Mouse (Mus musculus): ENCODE results near the gene Hmga1. TPM values are rescaled to one million over a fixed set of nuclear protein-coding genes. Genes with fewer than 3 reads are reported as not detected.

Hmga1 gene
- polyA plus RNA-seq, 1 experiment from 2014 or later = 116 TPM

GRCm38 (mm10) chr17:27587252-27587651 lies 31.0 kb downstream of the Hmga1 start:
- no peak overlapping the region for H3K9ac ChIP-seq (ENCODE audit: low read depth, low read length)
- H3K36me3 ChIP-seq (ENCODE audit: control insufficient read depth, insufficient read depth) = peaks cover 21% of the 10 kb centered on the region; the same call in 1 of the 2 replicates
- ATAC-seq = 0 out of 2 replicates have a peak, but pooled peaks have one; percentile 7
- H3K27me3 ChIP-seq (replicated peaks; ENCODE audit: control insufficient read depth, insufficient read depth, low read length) = no peaks in the 10 kb centered on the region
- TF ChIP-seq CTCF (IDR thresholded peaks at IDR 0.05; ENCODE audit: low read depth) = no peak
- no peak overlapping the region for H3K4me2 ChIP-seq (replicated peaks; ENCODE audit: low read depth)
- H3K9me3 ChIP-seq (ENCODE audit: control insufficient read depth) = no peaks in the 10 kb centered on the region
- 77% methylated on average over 12 of the region's 12 CpGs for WGBS
- no peak overlapping the region for H3K4me3 ChIP-seq (ENCODE audit: low read depth, low read length)
- no peaks in the 10 kb centered on the region for H3K4me1 ChIP-seq (replicated peaks; ENCODE audit: control insufficient read depth, insufficient read depth, low read length)
- no peak overlapping the region for H3K27ac ChIP-seq (ENCODE audit: low read depth, low read length)

- H3K9ac ChIP-seq (ENCODE audit: low read depth, low read length) = no peak overlapping the region
- no peaks in the 10 kb centered on the region for H3K4me1 ChIP-seq (replicated peaks; ENCODE audit: control insufficient read depth, insufficient read depth, low read length)
- WGBS = 73% methylated on average over 8 of the region's 8 CpGs
- no peaks in the 10 kb centered on the region for H3K27me3 ChIP-seq (replicated peaks; ENCODE audit: control insufficient read depth, insufficient read depth, low read length)
- no peak for TF ChIP-seq CTCF (IDR thresholded peaks at IDR 0.05; ENCODE audit: low read depth)
- no peak overlapping the region for H3K4me3 ChIP-seq (ENCODE audit: low read depth, low read length)
- peaks cover 16% of the 10 kb centered on the region; the same call in 1 of the 2 replicates for H3K36me3 ChIP-seq (ENCODE audit: control insufficient read depth, insufficient read depth)
- H3K27ac ChIP-seq (ENCODE audit: low read depth, low read length) = no peak overlapping the region
- H3K9me3 ChIP-seq (ENCODE audit: control insufficient read depth) = no peaks in the 10 kb centered on the region
- no peak for ATAC-seq
- H3K4me2 ChIP-seq (replicated peaks; ENCODE audit: low read depth) = no peak overlapping the region
These were observed 31.9 kb downstream of the Hmga1 start for GRCm38 (mm10) chr17:27588231-27588630.

GRCm38 (mm10) chr17:27591826-27592564 lies 35.7 kb downstream of the Hmga1 start:
- H3K9ac ChIP-seq (ENCODE audit: low read depth, low read length) = no peak overlapping the region
- TF ChIP-seq CTCF (IDR thresholded peaks at IDR 0.05; ENCODE audit: low read depth) = peak; percentile 55
- H3K27me3 ChIP-seq (replicated peaks; ENCODE audit: control insufficient read depth, insufficient read depth, low read length) = no peaks in the 10 kb centered on the region
- H3K4me2 ChIP-seq (replicated peaks; ENCODE audit: low read depth) = no peak overlapping the region
- no peak overlapping the region for H3K27ac ChIP-seq (ENCODE audit: low read depth, low read length)
- ATAC-seq = no peak
- no peaks in the 10 kb centered on the region for H3K4me1 ChIP-seq (replicated peaks; ENCODE audit: control insufficient read depth, insufficient read depth, low read length)
- peaks cover 42% of the 10 kb centered on the region for H3K36me3 ChIP-seq (ENCODE audit: control insufficient read depth, insufficient read depth)
- no peak overlapping the region for H3K4me3 ChIP-seq (ENCODE audit: low read depth, low read length)
- no peaks in the 10 kb centered on the region for H3K9me3 ChIP-seq (ENCODE audit: control insufficient read depth)
- WGBS = 82% methylated on average over 12 of the region's 12 CpGs

GRCm38 (mm10) chr17:27592565-27592910 lies 36.2 kb downstream of the Hmga1 start:
- no peaks in the 10 kb centered on the region for H3K27me3 ChIP-seq (replicated peaks; ENCODE audit: control insufficient read depth, insufficient read depth, low read length)
- no peak overlapping the region for H3K4me3 ChIP-seq (ENCODE audit: low read depth, low read length)
- H3K36me3 ChIP-seq (ENCODE audit: control insufficient read depth, insufficient read depth) = peaks cover 44% of the 10 kb centered on the region
- no peak overlapping the region for H3K4me2 ChIP-seq (replicated peaks; ENCODE audit: low read depth)
- TF ChIP-seq CTCF (IDR thresholded peaks at IDR 0.05; ENCODE audit: low read depth) = no peak
- no peak overlapping the region for H3K9ac ChIP-seq (ENCODE audit: low read depth, low read length)
- no peak for ATAC-seq
- H3K9me3 ChIP-seq (ENCODE audit: control insufficient read depth) = no peaks in the 10 kb centered on the region
- WGBS = 99% methylated on average over 7 of the region's 7 CpGs
- no peaks in the 10 kb centered on the region for H3K4me1 ChIP-seq (replicated peaks; ENCODE audit: control insufficient read depth, insufficient read depth, low read length)
- H3K27ac ChIP-seq (ENCODE audit: low read depth, low read length) = no peak overlapping the region

- H3K4me2 ChIP-seq (replicated peaks; ENCODE audit: low read depth) = no peak overlapping the region
- no peaks in the 10 kb centered on the region for H3K9me3 ChIP-seq (ENCODE audit: control insufficient read depth)
- H3K27me3 ChIP-seq (replicated peaks; ENCODE audit: control insufficient read depth, insufficient read depth, low read length) = no peaks in the 10 kb centered on the region
- no peak; the same call in 1 of the 2 replicates for TF ChIP-seq CTCF (IDR thresholded peaks at IDR 0.05; ENCODE audit: low read depth)
- no peak overlapping the region for H3K4me3 ChIP-seq (ENCODE audit: low read depth, low read length)
- H3K9ac ChIP-seq (ENCODE audit: low read depth, low read length) = no peak overlapping the region
- H3K27ac ChIP-seq (ENCODE audit: low read depth, low read length) = no peak overlapping the region
- no peak for ATAC-seq
- H3K4me1 ChIP-seq (replicated peaks; ENCODE audit: control insufficient read depth, insufficient read depth, low read length) = no peaks in the 10 kb centered on the region
- H3K36me3 ChIP-seq (ENCODE audit: control insufficient read depth, insufficient read depth) = peaks cover 37% of the 10 kb centered on the region
- 85% methylated on average over 15 of the region's 15 CpGs for WGBS
These were observed 39.5 kb downstream of the Hmga1 start for GRCm38 (mm10) chr17:27595659-27596375.

- H3K27ac ChIP-seq (ENCODE audit: low read depth, low read length) = no peak overlapping the region
- H3K27me3 ChIP-seq (replicated peaks; ENCODE audit: control insufficient read depth, insufficient read depth, low read length) = no peaks in the 10 kb centered on the region
- no peak for ATAC-seq
- TF ChIP-seq CTCF (IDR thresholded peaks at IDR 0.05; ENCODE audit: low read depth) = no peak
- WGBS = 59% methylated on average over 21 of the region's 21 CpGs
- no peaks in the 10 kb centered on the region for H3K9me3 ChIP-seq (ENCODE audit: control insufficient read depth)
- H3K4me2 ChIP-seq (replicated peaks; ENCODE audit: low read depth) = no peak overlapping the region
- H3K4me3 ChIP-seq (ENCODE audit: low read depth, low read length) = no peak overlapping the region
- peaks cover 37% of the 10 kb centered on the region for H3K36me3 ChIP-seq (ENCODE audit: control insufficient read depth, insufficient read depth)
- no peak overlapping the region for H3K9ac ChIP-seq (ENCODE audit: low read depth, low read length)
- no peaks in the 10 kb centered on the region for H3K4me1 ChIP-seq (replicated peaks; ENCODE audit: control insufficient read depth, insufficient read depth, low read length)
These were observed 40.3 kb downstream of the Hmga1 start for GRCm38 (mm10) chr17:27596376-27597190.
